Mouse (Mus musculus) limb, embryonic 14.5 days (tissue): ENCODE data around the gene Pou2f1. TPM values are rescaled to one million over a fixed set of nuclear protein-coding genes. Genes with fewer than 3 reads are reported as not detected.

Source experiments
- ATAC-seq: fragments of 200-750 bp; cut with Nextera tagmentation; 2 replicates; pipeline ENCODE4 v1.8.0; 2017; ENCODE audit warnings: low read depth, moderate number of reproducible peaks, moderate TSS enrichment; ENCODE audit not compliant: low FRiP score
- DNase-seq: peaks from one replicate; pipeline ENCODE4 v3.0.0-alpha.2; 2015; ENCODE audit warnings: low spot score
- H3K27ac ChIP-seq: fragments of 300-500 bp; sonication (generic); replicated peaks from 2 replicates; pipeline ENCODE4 v1.5.1; 2014; ENCODE audit warnings: low read depth, mild to moderate bottlenecking, low read length, moderate library complexity, mixed read lengths
- H3K27me3 ChIP-seq: fragments of 300-500 bp; sonication (generic); 2 replicates; pipeline ENCODE4 v1.6.1; 2014; ENCODE audit warnings: low read length, mixed read lengths; ENCODE audit not compliant: control insufficient read depth, insufficient read depth
- H3K36me3 ChIP-seq: fragments of 300-500 bp; sonication (generic); 2 replicates; pipeline ENCODE4 v1.6.1; 2014; ENCODE audit warnings: mild to moderate bottlenecking, low read length, moderate library complexity, mixed read lengths; ENCODE audit not compliant: control insufficient read depth, insufficient read depth
- H3K4me1 ChIP-seq: fragments of 300-500 bp; sonication (generic); 2 replicates; pipeline ENCODE4 v1.6.1; 2014; ENCODE audit warnings: antibody characterized with exemption, low read length, mixed read lengths; ENCODE audit not compliant: control insufficient read depth, insufficient read depth
- H3K4me2 ChIP-seq: fragments of 300-500 bp; sonication (generic); replicated peaks from 2 replicates; pipeline ENCODE4 v1.6.1; 2014; ENCODE audit warnings: low read depth, mild to moderate bottlenecking, low read length, moderate library complexity; ENCODE audit not compliant: severe bottlenecking
- H3K4me3 ChIP-seq: fragments of 300-500 bp; sonication (generic); replicated peaks from 2 replicates; pipeline ENCODE4 v1.5.1; 2014; ENCODE audit warnings: low read length
- H3K9ac ChIP-seq: fragments of 300-500 bp; sonication (generic); 2 replicates; pipeline ENCODE4 v1.6.1; 2014; ENCODE audit warnings: mild to moderate bottlenecking, low read depth, low read length, moderate library complexity; ENCODE audit not compliant: severe bottlenecking
- H3K9me3 ChIP-seq: fragments of 300-500 bp; sonication (generic); 2 replicates; pipeline ENCODE4 v1.6.1; 2016; ENCODE audit warnings: low read length; ENCODE audit not compliant: control insufficient read depth
- POLR2A ChIP-seq: fragments of 200-500 bp; IDR thresholded peaks from 2 replicates; pipeline ENCODE4 v1.8.0; 2012; ENCODE audit warnings: inconsistent platforms, mild to moderate bottlenecking, moderate library complexity, borderline replicate concordance; ENCODE audit not compliant: insufficient read depth, insufficient read length; ENCODE audit errors: extremely low read depth
- WGBS: fragments of 180-500 bp; shearing (Covaris S2); extraction: QIAGEN DNeasy Blood & Tissue Kit; methylation state at CpG from one replicate; pipeline ENCODE4 v1.1.7; 2014; 5-methylcytosine and 5-hydroxymethylcytosine counted together
- polyA plus RNA-seq, 2 experiments: library from polyadenylated mRNA; depleted of rRNA in 1 of 2; stranded (reverse) in 1 of 2; unstranded in 1 of 2; fragments of >200 nt; fragmentation: Nextera tagmentation in 1 of 2; extraction: Ambion mirVana in 1 of 2; gene quantifications; 2 replicates each; pipeline versions ENCODE4 v1.2.1 to v1.2.3; 2012 to 2014

The Pou2f1 gene
- polyA plus RNA-seq, 2 experiments: 7.3 to 16.4 TPM

- DNase-seq (no peak), ATAC-seq (no peak)
- Histone ChIP-seq H3K27ac (no peak overlapping the region), H3K9ac (no peak overlapping the region), H3K4me1 (no peaks in the 10 kb centered on the region), H3K36me3 (no peaks in the 10 kb centered on the region), H3K9me3 (no peaks in the 10 kb centered on the region), H3K27me3 (no peaks in the 10 kb centered on the region), H3K4me3 (no peak overlapping the region), H3K4me2 (no peak overlapping the region)
- WGBS: 20% methylated on average over 5 of the region's 5 CpGs
- TF ChIP-seq POLR2A: no peak
Observed at GRCm38 (mm10) chr1:166035045-166035444, 32.6 kb upstream of the Pou2f1 start.

- no peak for TF ChIP-seq POLR2A
- H3K4me3 ChIP-seq: no peak overlapping the region
- no peaks in the 10 kb centered on the region for H3K9me3 ChIP-seq
- ATAC-seq: no peak
- H3K27me3 ChIP-seq: no peaks in the 10 kb centered on the region
- H3K4me2 ChIP-seq: no peak overlapping the region
- no peak overlapping the region for H3K27ac ChIP-seq
- no peaks in the 10 kb centered on the region for H3K36me3 ChIP-seq
- no peaks in the 10 kb centered on the region for H3K4me1 ChIP-seq
- DNase-seq: no peak
- WGBS: 57% methylated on average over 7 of the region's 7 CpGs
- no peak overlapping the region for H3K9ac ChIP-seq
Observed at GRCm38 (mm10) chr1:166031673-166032547, 29.4 kb upstream of the Pou2f1 start.

GRCm38 (mm10) chr1:166023981-166024380, 21.5 kb upstream of the Pou2f1 start:
- ATAC-seq: no peak

GRCm38 (mm10) chr1:166017203-166017602, 14.7 kb upstream of the Pou2f1 start:
- no peaks in the 10 kb centered on the region for H3K4me1 ChIP-seq
- no peak overlapping the region for H3K4me2 ChIP-seq
- 94% methylated on average over 4 of the region's 4 CpGs for WGBS
- DNase-seq (no peak), ATAC-seq (no peak)
- H3K4me3 ChIP-seq: no peak overlapping the region
- H3K9me3 ChIP-seq: no peaks in the 10 kb centered on the region
- H3K9ac ChIP-seq: no peak overlapping the region
- no peaks in the 10 kb centered on the region for H3K36me3 ChIP-seq
- H3K27me3 ChIP-seq: no peaks in the 10 kb centered on the region
- no peak for TF ChIP-seq POLR2A
- H3K27ac ChIP-seq: no peak overlapping the region

More at GRCm38 (mm10) chr1:166023981-166024380, 21.5 kb upstream of the Pou2f1 start:
- H3K4me1 ChIP-seq: no peaks in the 10 kb centered on the region
- no peak for TF ChIP-seq POLR2A
- no peak overlapping the region for H3K4me2 ChIP-seq
- no peak overlapping the region for H3K9ac ChIP-seq
- H3K4me3 ChIP-seq: no peak overlapping the region
- H3K9me3 ChIP-seq: no peaks in the 10 kb centered on the region
- H3K36me3 ChIP-seq: no peaks in the 10 kb centered on the region
- H3K27me3 ChIP-seq: no peaks in the 10 kb centered on the region
- no peak for DNase-seq
- 29% methylated on average over 4 of the region's 4 CpGs for WGBS
- H3K27ac ChIP-seq: no peak overlapping the region

- Histone ChIP-seq H3K4me3 (no peak overlapping the region), H3K9me3 (no peaks in the 10 kb centered on the region), H3K4me2 (no peak overlapping the region), H3K36me3 (no peaks in the 10 kb centered on the region), H3K27ac (no peak overlapping the region), H3K27me3 (no peaks in the 10 kb centered on the region), H3K9ac (no peak overlapping the region), H3K4me1 (no peaks in the 10 kb centered on the region)
- 41% methylated on average over 4 of the region's 4 CpGs for WGBS
- DNase-seq: no peak
- ATAC-seq: no peak
- no peak for TF ChIP-seq POLR2A
Observed at GRCm38 (mm10) chr1:166016306-166016705, 13.8 kb upstream of the Pou2f1 start.
